Mouse (Mus musculus) telencephalon, adult 2 months (tissue): ENCODE results near the gene Fto.

Source experiments
- DNase-seq: peaks from one replicate; pipeline ENCODE4 v3.0.0-alpha.2; 2011; ENCODE audit warnings: low read depth, low spot score

The Fto gene

GRCm38 (mm10) chr8:91560017-91560591, 246.8 kb downstream of the Fto start:
- DNase-seq: no peak

- no peak for DNase-seq
Observed at GRCm38 (mm10) chr8:91561241-91561640, 247.9 kb downstream of the Fto start.

- DNase-seq: no peak
Observed at GRCm38 (mm10) chr8:91562600-91562999, 249.3 kb downstream of the Fto start.

- DNase-seq: peak; percentile 57
Observed at GRCm38 (mm10) chr8:91563326-91563725, 250.0 kb downstream of the Fto start.

- no peak for DNase-seq
Observed at GRCm38 (mm10) chr8:91565869-91566502, 252.7 kb downstream of the Fto start.

- DNase-seq: no peak
Observed at GRCm38 (mm10) chr8:91566503-91566869, 253.2 kb downstream of the Fto start.

GRCm38 (mm10) chr8:91569874-91570273, 256.5 kb downstream of the Fto start:
- no peak for DNase-seq

- DNase-seq: no peak
Observed at GRCm38 (mm10) chr8:91570809-91571208, 257.5 kb downstream of the Fto start.

GRCm38 (mm10) chr8:91571978-91572377, 258.7 kb downstream of the Fto start:
- no peak for DNase-seq

- DNase-seq: no peak
Observed at GRCm38 (mm10) chr8:91572630-91573029, 259.3 kb downstream of the Fto start.

- DNase-seq: no peak
Observed at GRCm38 (mm10) chr8:91575576-91575975, 262.3 kb downstream of the Fto start.

GRCm38 (mm10) chr8:91576086-91576917, 263.0 kb downstream of the Fto start:
- no peak for DNase-seq

GRCm38 (mm10) chr8:91576918-91577241, 263.6 kb downstream of the Fto start:
- no peak for DNase-seq

GRCm38 (mm10) chr8:91577605-91578004, 264.3 kb downstream of the Fto start:
- no peak for DNase-seq

GRCm38 (mm10) chr8:91584620-91585415, 271.5 kb downstream of the Fto start:
- no peak for DNase-seq

GRCm38 (mm10) chr8:91592436-91593105, 279.2 kb downstream of the Fto start:
- DNase-seq: no peak

- no peak for DNase-seq
Observed at GRCm38 (mm10) chr8:91593202-91593781, 280.0 kb downstream of the Fto start.

- DNase-seq: no peak
Observed at GRCm38 (mm10) chr8:91599349-91599837, 286.1 kb downstream of the Fto start.

- no peak for DNase-seq
Observed at GRCm38 (mm10) chr8:91603751-91604150, 290.4 kb downstream of the Fto start.

- no peak for DNase-seq
Observed at GRCm38 (mm10) chr8:91605901-91606300, 292.6 kb downstream of the Fto start.

- no peak for DNase-seq
Observed at GRCm38 (mm10) chr8:91607091-91607490, 293.8 kb downstream of the Fto start.
